Mouse (Mus musculus) hindbrain, embryonic 14.5 days (tissue): Measurements from ENCODE around the gene Bzw2. TPM values are rescaled to one million over a fixed set of nuclear protein-coding genes. Genes with fewer than 3 reads are reported as not detected.

Experiments used
- ATAC-seq: fragments of 200-750 bp; cut with Nextera tagmentation; 2 replicates; pipeline ENCODE4 v1.8.0; 2017; ENCODE audit warnings: moderate number of reproducible peaks, mild to moderate bottlenecking, moderate TSS enrichment, moderate library complexity; ENCODE audit not compliant: low FRiP score
- DNase-seq: peaks from one replicate; pipeline ENCODE4 v3.0.0-alpha.2; 2015; ENCODE audit warnings: low spot score
- H3K27ac ChIP-seq: fragments of 300-500 bp; sonication (generic); 2 replicates; pipeline ENCODE4 v1.5.1; 2014; ENCODE audit warnings: mild to moderate bottlenecking, moderate library complexity
- H3K27me3 ChIP-seq: fragments of 300-500 bp; sonication (generic); 2 replicates; pipeline ENCODE4 v1.6.1; 2014; ENCODE audit warnings: mild to moderate bottlenecking, low read length, mixed read lengths; ENCODE audit not compliant: control insufficient read depth, insufficient read depth
- H3K36me3 ChIP-seq: fragments of 300-500 bp; sonication (generic); replicated peaks from 2 replicates; pipeline ENCODE4 v1.6.1; 2014; ENCODE audit not compliant: control insufficient read depth, insufficient read depth
- H3K4me1 ChIP-seq: fragments of 300-500 bp; sonication (generic); replicated peaks from 2 replicates; pipeline ENCODE4 v1.6.1; 2014; ENCODE audit warnings: antibody characterized with exemption, low read length, mixed read lengths; ENCODE audit not compliant: control insufficient read depth, insufficient read depth
- H3K4me2 ChIP-seq: fragments of 300-500 bp; sonication (generic); replicated peaks from 2 replicates; pipeline ENCODE4 v1.6.1; 2014; ENCODE audit warnings: mild to moderate bottlenecking, moderate library complexity
- H3K4me3 ChIP-seq: fragments of 300-500 bp; sonication (generic); replicated peaks from 2 replicates; pipeline ENCODE4 v1.5.1; 2014; ENCODE audit warnings: mild to moderate bottlenecking, low read length
- H3K9ac ChIP-seq: fragments of 300-500 bp; sonication (generic); 2 replicates; pipeline ENCODE4 v1.6.1; 2014
- H3K9me3 ChIP-seq: fragments of 300-500 bp; sonication (generic); 2 replicates; pipeline ENCODE4 v1.6.1; 2016; ENCODE audit warnings: low read length; ENCODE audit not compliant: control insufficient read depth
- WGBS: fragments of 180-500 bp; shearing (Covaris S2); extraction: QIAGEN DNeasy Blood & Tissue Kit; methylation state at CpG from one replicate; pipeline ENCODE4 v1.1.7; 2014; 5-methylcytosine and 5-hydroxymethylcytosine counted together
- polyA plus RNA-seq: library from polyadenylated mRNA; unstranded; fragments of >200 nt; fragmentation: Nextera tagmentation; extraction: Ambion mirVana; gene quantifications from 2 replicates; pipeline ENCODE4 v1.2.1, GENCODE M21; 2014

Bzw2 gene
- polyA plus RNA-seq, 1 experiment from 2014 or later = 402 TPM

GRCm38 (mm10) chr12:36140401-36140800, 17.5 kb downstream of the Bzw2 start:
- H3K4me2 ChIP-seq = no peak overlapping the region
- H3K27me3 ChIP-seq = no peaks in the 10 kb centered on the region
- no peak overlapping the region for H3K27ac ChIP-seq
- ATAC-seq = no peak
- peaks cover 16% of the 10 kb centered on the region; the same call in 1 of the 2 replicates for H3K36me3 ChIP-seq
- 82% methylated on average over 6 of the region's 6 CpGs for whole genome bisulfite sequencing
- H3K4me3 ChIP-seq = no peak overlapping the region
- DNase-seq = no peak
- no peaks in the 10 kb centered on the region for H3K9me3 ChIP-seq
- no peaks in the 10 kb centered on the region for H3K4me1 ChIP-seq
- no peak overlapping the region for H3K9ac ChIP-seq

GRCm38 (mm10) chr12:36137192-36137591, 20.7 kb downstream of the Bzw2 start:
- WGBS = 95% methylated on average over 4 of the region's 4 CpGs
- H3K4me1 ChIP-seq = no peaks in the 10 kb centered on the region
- H3K27me3 ChIP-seq = no peaks in the 10 kb centered on the region
- DNase-seq (no peak), ATAC-seq (no peak)
- no peak overlapping the region for H3K9ac ChIP-seq
- H3K4me3 ChIP-seq = no peak overlapping the region
- H3K36me3 ChIP-seq = peaks cover 30% of the 10 kb centered on the region
- H3K4me2 ChIP-seq = no peak overlapping the region
- no peak overlapping the region for H3K27ac ChIP-seq
- H3K9me3 ChIP-seq = no peaks in the 10 kb centered on the region

- no peaks in the 10 kb centered on the region for H3K9me3 ChIP-seq
- 91% methylated on average over 8 of the region's 8 CpGs for WGBS
- H3K4me3 ChIP-seq = no peak overlapping the region
- no peak overlapping the region for H3K4me2 ChIP-seq
- no peaks in the 10 kb centered on the region for H3K27me3 ChIP-seq
- no peak overlapping the region for H3K27ac ChIP-seq
- DNase-seq = no peak
- no peak overlapping the region for H3K9ac ChIP-seq
- no peaks in the 10 kb centered on the region for H3K4me1 ChIP-seq
- H3K36me3 ChIP-seq = peaks cover 39% of the 10 kb centered on the region
- ATAC-seq = no peak
These were observed 21.6 kb downstream of the Bzw2 start for GRCm38 (mm10) chr12:36136285-36136684.

- no peaks in the 10 kb centered on the region for H3K4me1 ChIP-seq
- H3K4me3 ChIP-seq = no peak overlapping the region
- H3K36me3 ChIP-seq = peaks cover 45% of the 10 kb centered on the region
- no peak for ATAC-seq
- DNase-seq = no peak
- no peak overlapping the region for H3K27ac ChIP-seq
- no peak overlapping the region for H3K4me2 ChIP-seq
- no peaks in the 10 kb centered on the region for H3K27me3 ChIP-seq
- WGBS = 94% methylated on average over 3 of the region's 3 CpGs
- H3K9ac ChIP-seq = no peak overlapping the region
- H3K9me3 ChIP-seq = no peaks in the 10 kb centered on the region
These were observed 22.5 kb downstream of the Bzw2 start for GRCm38 (mm10) chr12:36135409-36135808.

- ATAC-seq (no peak), DNase-seq (no peak)
- Histone ChIP-seq H3K9me3 (no peaks in the 10 kb centered on the region), H3K4me1 (no peaks in the 10 kb centered on the region), H3K4me2 (no peak overlapping the region), H3K36me3 (peaks cover 51% of the 10 kb centered on the region), H3K9ac (no peak overlapping the region), H3K27me3 (no peaks in the 10 kb centered on the region), H3K27ac (no peak overlapping the region), H3K4me3 (no peak overlapping the region)
- 92% methylated on average over 5 of the region's 5 CpGs for WGBS
These were observed 23.8 kb downstream of the Bzw2 start for GRCm38 (mm10) chr12:36134111-36134510.

GRCm38 (mm10) chr12:36133547-36133946, 24.3 kb downstream of the Bzw2 start:
- Histone ChIP-seq H3K9me3 (no peaks in the 10 kb centered on the region), H3K27me3 (no peaks in the 10 kb centered on the region), H3K9ac (no peak overlapping the region), H3K4me1 (no peaks in the 10 kb centered on the region), H3K4me3 (no peak overlapping the region), H3K36me3 (peaks cover 54% of the 10 kb centered on the region), H3K4me2 (no peak overlapping the region), H3K27ac (no peak overlapping the region)
- WGBS = 100% methylated on average over 5 of the region's 5 CpGs
- ATAC-seq (no peak), DNase-seq (no peak)

GRCm38 (mm10) chr12:36132668-36133067, 25.2 kb downstream of the Bzw2 start:
- Histone ChIP-seq H3K4me1 (no peaks in the 10 kb centered on the region), H3K27ac (no peak overlapping the region), H3K9ac (no peak overlapping the region), H3K27me3 (no peaks in the 10 kb centered on the region), H3K9me3 (no peaks in the 10 kb centered on the region), H3K4me2 (no peak overlapping the region), H3K36me3 (peaks cover 49% of the 10 kb centered on the region), H3K4me3 (no peak overlapping the region)
- WGBS = 86% methylated on average over 3 of the region's 3 CpGs
- ATAC-seq (no peak), DNase-seq (no peak)

GRCm38 (mm10) chr12:36132254-36132653, 25.6 kb downstream of the Bzw2 start:
- H3K27ac ChIP-seq = no peak overlapping the region
- no peaks in the 10 kb centered on the region for H3K9me3 ChIP-seq
- peaks cover 48% of the 10 kb centered on the region for H3K36me3 ChIP-seq
- no peak overlapping the region for H3K4me2 ChIP-seq
- no peaks in the 10 kb centered on the region for H3K27me3 ChIP-seq
- no peak overlapping the region for H3K4me3 ChIP-seq
- DNase-seq (no peak), ATAC-seq (no peak)
- no peak overlapping the region for H3K9ac ChIP-seq
- 98% methylated on average over 2 of the region's 2 CpGs for WGBS
- H3K4me1 ChIP-seq = no peaks in the 10 kb centered on the region

- no peak for DNase-seq
- Histone ChIP-seq H3K27ac (no peak overlapping the region), H3K36me3 (peaks cover 50% of the 10 kb centered on the region), H3K4me3 (no peak overlapping the region), H3K9me3 (no peaks in the 10 kb centered on the region), H3K27me3 (no peaks in the 10 kb centered on the region), H3K4me1 (no peaks in the 10 kb centered on the region), H3K9ac (no peak overlapping the region), H3K4me2 (no peak overlapping the region)
- 98% methylated on average over 5 of the region's 5 CpGs for WGBS
- no peak for ATAC-seq
These were observed 28.1 kb downstream of the Bzw2 start for GRCm38 (mm10) chr12:36129826-36130225.

GRCm38 (mm10) chr12:36126049-36126448, 31.8 kb downstream of the Bzw2 start:
- Histone ChIP-seq H3K36me3 (peaks cover 57% of the 10 kb centered on the region), H3K4me1 (no peaks in the 10 kb centered on the region), H3K27me3 (no peaks in the 10 kb centered on the region), H3K27ac (no peak overlapping the region), H3K4me2 (no peak overlapping the region), H3K9ac (no peak overlapping the region), H3K4me3 (no peak overlapping the region), H3K9me3 (no peaks in the 10 kb centered on the region)
- no peak for ATAC-seq
- WGBS = 85% methylated on average over 5 of the region's 5 CpGs
- no peak for DNase-seq
